Comparison of ENCODE assay signal across 8 mouse cellular contexts in genomic region chr13:51022401-51023250, GRCm38 (mm10).
DNase-seq lines count a peak whose midpoint lies in the region; ATAC-seq and TF ChIP-seq lines count a peak whose summit lies in the region.

No protein-coding gene starts in this region.

- no peak overlapping the region; the same call in 1 of the 2 replicates for H3K9ac ChIP-seq in stomach, embryonic 16.5 days (ENCODE audit: low read length)

- TF ChIP-seq CTCF in gastrocnemius, adult 2 months (IDR thresholded peaks at IDR 0.05) = no peak

- H3K4me3 ChIP-seq in gastrocnemius, adult 2 months = 0 out of 2 replicates have a peak overlapping the region, but pooled peaks have one; percentile 24
- no peak overlapping the region for H3K4me3 ChIP-seq in stomach, embryonic 16.5 days (replicated peaks; ENCODE audit: low read length)

- WGBS in large intestine, adult 2 months = 54% methylated on average over 13 of the region's 13 CpGs
- 51% methylated on average over 13 of the region's 13 CpGs for WGBS in stomach, embryonic 16.5 days

- intact Hi-C loops in gastrocnemius, adult 2 months (cut with DNase I) = no loop called here
- intact Hi-C loops in gastrocnemius, postnatal 36 days (cut with DNase I) = no loop called here

- no peaks in the 10 kb centered on the region for H3K27me3 ChIP-seq in stomach, embryonic 16.5 days (ENCODE audit: control insufficient read depth, insufficient read depth, low read length)

- H3K4me2 ChIP-seq in stomach, embryonic 16.5 days (ENCODE audit: low read depth, low read length) = no peak overlapping the region

- no peaks in the 10 kb centered on the region for H3K9me3 ChIP-seq in stomach, embryonic 16.5 days (replicated peaks; ENCODE audit: control insufficient read depth, low read length)

- no peaks in the 10 kb centered on the region for H3K36me3 ChIP-seq in stomach, embryonic 16.5 days (ENCODE audit: control insufficient read depth, insufficient read depth, low read length)

- DNase-seq in gastrocnemius, adult 2 months = peak; percentile 34
- DNase-seq in gastrocnemius, postnatal 36 days = no peak
- DNase-seq in adrenal gland, postnatal 14 days = peak; percentile 28
- peak; percentile 29 to 50 for DNase-seq in gastrocnemius, postnatal 4 days (ENCODE audit: low spot score in 2 of 2)
- peak; percentile 1 for DNase-seq in large intestine, adult 2 months (ENCODE audit: low read depth, low spot score)
- DNase-seq in spleen, adult 18-20 months = no peak
- no peak for DNase-seq in right cerebral cortex, adult 2 months (ENCODE audit: low spot score in 2 of 2)

- H3K4me1 ChIP-seq in stomach, embryonic 16.5 days (ENCODE audit: control insufficient read depth, insufficient read depth, low read length) = peaks cover 21% of the 10 kb centered on the region

- ATAC-seq in stomach, embryonic 16.5 days (ENCODE audit: insufficient read depth, low FRiP score) = no peak

- no peak overlapping the region for H3K27ac ChIP-seq in gastrocnemius, adult 2 months
- H3K27ac ChIP-seq in stomach, embryonic 16.5 days (ENCODE audit: low read length) = peak overlapping the region; percentile 67; the same call in 1 of the 2 replicates

Comparison
In these comparisons a context has a peak if more than half of its experiments do, and no peak if none do; other contexts are left out.
1. DNase-seq: peak in gastrocnemius, adult 2 months (single experiment), adrenal gland, postnatal 14 days (single experiment), gastrocnemius, postnatal 4 days (2 of 2) and large intestine, adult 2 months (single experiment); none in gastrocnemius, postnatal 36 days (0 of 2), spleen, adult 18-20 months (0 of 2) and right cerebral cortex, adult 2 months (0 of 2).